Mouse (Mus musculus) T-helper 17 cell (primary cell): Measurements from ENCODE around the gene Tmem106c.

ENCODE experiments used
- in situ Hi-C, 2 experiments: fragments of 300-600 bp; cut with MboI, MseI; formaldehyde crosslinking; loops; 1 replicate in 1 of 2; 2 replicates in 1 of 2; pipeline ENCODE4 v1.15.1; 2025; ENCODE audit warnings: high pct_unique_total_duplicates in 2 of 2

Gene Tmem106c

GRCm38 (mm10) chr15:97952137-97952888 lies 11.7 kb upstream of the Tmem106c start:
- in situ Hi-C loops = no loop called here

GRCm38 (mm10) chr15:97952889-97953189 lies 11.2 kb upstream of the Tmem106c start:
- in situ Hi-C loops = no loop called here

DNA sequence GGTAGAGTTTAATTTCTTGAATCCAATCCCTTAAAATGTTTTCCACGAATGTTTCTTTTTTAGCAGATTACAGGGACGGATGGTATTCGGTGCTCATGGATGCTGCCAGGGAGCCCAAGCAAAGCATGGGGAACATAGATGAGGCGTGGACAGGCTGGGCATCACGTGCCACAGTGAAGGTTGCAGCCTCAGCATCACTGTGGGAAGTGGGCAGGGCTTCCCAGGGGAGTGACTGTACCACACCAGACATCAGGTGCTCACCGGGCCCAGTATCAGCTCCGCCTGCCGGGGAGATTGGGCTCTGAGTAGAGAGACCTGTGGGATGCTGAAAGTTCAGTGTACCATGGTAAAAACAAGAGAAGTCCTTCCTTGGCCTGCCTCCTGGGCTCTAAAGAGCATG lies 9.3 kb upstream of the Tmem106c start:
- in situ Hi-C loops = no loop called here

DNA sequence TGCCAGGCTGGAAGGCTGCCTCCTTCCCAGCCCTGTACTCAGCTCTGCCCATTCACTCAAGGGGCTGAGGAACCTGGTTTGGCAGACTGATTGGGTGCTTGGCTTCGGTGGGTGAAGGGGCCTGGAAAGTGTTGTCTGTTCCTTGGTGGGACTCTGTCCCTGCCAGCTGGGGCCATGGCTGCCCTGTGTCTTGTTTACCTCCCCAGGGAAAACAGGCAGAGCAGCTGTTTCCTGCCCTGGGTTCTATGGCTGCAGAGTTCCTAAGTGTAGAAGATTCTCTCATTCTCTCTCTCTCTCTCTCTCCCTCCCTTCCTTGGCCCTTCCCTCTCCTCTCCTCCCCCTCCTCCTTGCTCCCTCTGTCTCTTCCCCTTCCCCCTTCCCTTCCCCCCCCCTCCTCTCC lies 8.7 kb upstream of the Tmem106c start:
- in situ Hi-C loops = no loop called here

- in situ Hi-C loops = no loop called here
These were observed 8.3 kb upstream of the Tmem106c start for GRCm38 (mm10) chr15:97955742-97956141.

- in situ Hi-C loops = no loop called here
These were observed 7.6 kb upstream of the Tmem106c start for GRCm38 (mm10) chr15:97956416-97956815.

- in situ Hi-C loops = loop anchor here in 1 of 2 experiments (10.0 kb wide), 1 partner anchor 109 kb away; no protein-coding TSS in a partner anchor
These were observed 541 bp upstream of the Tmem106c start for GRCm38 (mm10) chr15:97963329-97963988.

DNA sequence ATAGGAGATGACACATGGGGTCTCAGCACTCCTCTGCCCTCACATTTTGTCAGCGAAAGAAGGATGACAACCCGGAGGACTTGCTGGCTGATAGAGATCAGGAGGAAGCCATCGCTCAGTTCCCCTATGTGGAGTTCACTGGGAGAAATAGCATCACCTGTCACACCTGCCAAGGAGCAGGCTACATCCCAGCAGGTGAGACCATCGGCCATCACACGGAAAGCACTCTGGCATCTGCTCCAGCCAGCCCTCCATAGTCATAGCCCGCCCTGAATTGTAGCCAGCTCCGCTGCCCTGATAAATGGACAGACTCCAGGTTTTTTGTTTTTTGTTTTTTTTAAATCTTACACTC lies 812 bp downstream of the Tmem106c start:
- in situ Hi-C loops = loop anchor here in 1 of 2 experiments (5.0 to 10.0 kb wide), 2 partner anchors 110 to 202 kb away; partner anchors contain the start of genes Asb8 and Ccdc184

DNA sequence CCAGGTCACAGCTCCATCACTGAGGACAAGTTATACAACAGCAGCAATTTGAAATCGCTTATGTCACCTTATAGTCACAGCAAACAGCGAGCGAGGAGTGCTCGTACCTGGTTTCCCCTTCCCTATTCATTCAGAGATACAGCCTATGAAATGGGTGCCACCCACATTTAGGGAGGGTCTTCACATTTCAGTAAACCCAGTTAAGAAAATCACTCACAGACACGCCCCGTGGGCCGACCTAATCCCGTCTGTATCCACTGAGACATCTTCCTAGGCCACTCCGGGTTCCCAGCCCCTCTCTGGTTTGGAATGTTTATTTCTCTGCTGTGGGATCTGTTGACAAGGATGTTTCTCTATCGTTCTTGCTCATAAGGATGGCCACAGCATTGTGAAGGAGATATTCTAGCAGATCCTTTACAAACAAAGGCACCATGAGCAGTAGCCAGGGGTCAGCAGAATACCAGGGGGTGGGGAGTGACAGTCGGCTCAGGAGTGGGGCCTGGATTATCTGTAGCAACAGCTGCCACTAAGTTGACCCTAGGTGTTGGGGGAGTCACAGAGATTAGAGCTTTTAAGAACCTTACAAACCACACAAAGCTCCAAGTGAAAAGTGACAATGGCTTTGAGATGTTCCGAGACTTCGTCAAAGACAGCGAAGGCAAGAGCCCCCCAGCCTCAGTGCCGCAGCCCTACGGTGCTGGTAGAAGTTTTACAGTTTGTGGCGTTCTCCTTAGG lies 1.5 kb downstream of the Tmem106c start:
- in situ Hi-C loops = loop anchor here in 1 of 2 experiments (5.0 to 10.0 kb wide), 2 partner anchors 111 to 202 kb away; partner anchors contain the start of genes Asb8 and Ccdc184

DNA sequence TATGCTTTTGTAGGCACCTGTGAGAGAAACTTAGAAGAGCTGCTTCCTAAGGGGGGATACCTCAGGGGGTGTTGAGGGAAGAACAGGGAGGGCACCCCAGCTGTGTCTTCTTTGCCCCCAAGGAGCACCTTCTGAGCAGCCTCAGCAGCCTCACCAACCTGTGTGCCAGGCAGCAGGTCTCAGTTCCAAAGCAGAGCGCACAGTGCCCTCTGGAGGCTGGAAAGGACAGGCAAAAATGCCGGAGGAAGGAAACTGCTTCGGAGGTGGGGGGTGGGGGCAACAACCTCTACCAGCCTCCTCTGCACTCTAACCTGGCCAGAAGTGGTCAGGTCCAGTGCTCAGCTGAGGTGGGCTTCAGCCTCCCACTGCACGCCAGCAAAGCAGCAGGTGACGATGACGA lies 6.3 kb downstream of the Tmem106c start:
- in situ Hi-C loops = no loop called here

GRCm38 (mm10) chr15:97972580-97972979 lies 8.6 kb downstream of the Tmem106c start:
- in situ Hi-C loops = no loop called here

- in situ Hi-C loops = no loop called here
These were observed 9.4 kb downstream of the Tmem106c start for GRCm38 (mm10) chr15:97973248-97974005.

GRCm38 (mm10) chr15:97981560-97981959 lies 17.6 kb downstream of the Tmem106c start:
- in situ Hi-C loops = no loop called here

DNA sequence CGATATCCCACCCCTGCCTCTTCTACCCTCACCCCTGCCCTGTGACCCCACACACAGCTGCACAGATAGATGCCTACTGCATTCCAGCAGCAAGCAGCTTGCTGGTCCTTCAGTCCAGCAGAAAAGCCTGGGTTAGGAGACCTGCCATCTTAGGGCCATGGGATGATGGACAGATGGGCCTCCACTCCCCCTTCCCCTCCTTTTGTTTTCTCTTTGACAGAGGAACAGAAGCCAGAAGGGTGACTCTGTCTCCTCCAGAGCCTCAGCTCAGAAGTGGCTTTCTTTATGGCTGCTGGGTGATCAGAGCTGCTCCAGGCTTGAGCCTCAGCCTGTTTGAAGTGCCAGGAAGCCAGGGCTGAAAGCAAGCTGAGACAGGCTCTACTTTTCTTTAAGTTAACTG lies 25.5 kb downstream of the Tmem106c start:
- in situ Hi-C loops = no loop called here

DNA sequence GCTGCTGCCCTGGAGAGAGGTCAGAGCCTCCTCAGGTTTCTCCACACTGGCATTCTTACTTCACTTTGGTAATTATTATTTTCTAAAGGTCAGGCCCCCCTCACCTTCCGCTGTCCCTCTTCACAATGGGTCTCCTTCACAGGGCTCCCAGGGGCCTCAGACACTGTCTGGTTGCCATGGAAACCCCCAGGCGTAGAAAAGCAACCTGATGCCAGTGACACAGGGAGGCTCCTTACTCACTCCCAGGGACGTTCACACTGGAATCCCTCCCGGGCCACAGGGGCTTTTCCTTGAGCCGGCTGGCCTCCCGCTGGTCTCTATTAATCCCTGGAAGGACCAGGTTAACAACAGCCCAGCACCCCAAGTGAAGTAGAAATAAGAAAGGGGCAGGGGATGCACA lies 26.1 kb downstream of the Tmem106c start:
- in situ Hi-C loops = no loop called here

DNA sequence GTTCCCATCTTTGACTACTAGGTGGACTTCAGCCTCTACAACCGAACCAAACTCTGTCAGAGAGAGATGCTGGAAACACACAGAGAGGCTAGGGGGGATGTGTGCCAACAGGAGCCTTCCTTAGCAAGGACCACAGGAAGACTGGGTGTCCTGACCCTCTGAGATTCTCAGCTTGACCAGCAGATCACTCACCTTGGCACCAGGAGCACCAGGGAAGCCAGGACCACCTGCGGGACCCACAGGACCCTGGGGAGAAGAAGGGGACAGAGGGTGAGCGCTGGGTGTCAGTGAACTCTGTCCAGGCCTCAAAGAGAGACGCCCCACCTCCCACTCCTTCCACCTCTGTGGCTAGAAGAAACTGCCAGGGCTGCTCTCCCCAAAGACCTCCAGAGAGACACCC lies 26.7 kb downstream of the Tmem106c start:
- in situ Hi-C loops = no loop called here

GRCm38 (mm10) chr15:97991285-97991895 lies 27.4 kb downstream of the Tmem106c start:
- in situ Hi-C loops = no loop called here

DNA sequence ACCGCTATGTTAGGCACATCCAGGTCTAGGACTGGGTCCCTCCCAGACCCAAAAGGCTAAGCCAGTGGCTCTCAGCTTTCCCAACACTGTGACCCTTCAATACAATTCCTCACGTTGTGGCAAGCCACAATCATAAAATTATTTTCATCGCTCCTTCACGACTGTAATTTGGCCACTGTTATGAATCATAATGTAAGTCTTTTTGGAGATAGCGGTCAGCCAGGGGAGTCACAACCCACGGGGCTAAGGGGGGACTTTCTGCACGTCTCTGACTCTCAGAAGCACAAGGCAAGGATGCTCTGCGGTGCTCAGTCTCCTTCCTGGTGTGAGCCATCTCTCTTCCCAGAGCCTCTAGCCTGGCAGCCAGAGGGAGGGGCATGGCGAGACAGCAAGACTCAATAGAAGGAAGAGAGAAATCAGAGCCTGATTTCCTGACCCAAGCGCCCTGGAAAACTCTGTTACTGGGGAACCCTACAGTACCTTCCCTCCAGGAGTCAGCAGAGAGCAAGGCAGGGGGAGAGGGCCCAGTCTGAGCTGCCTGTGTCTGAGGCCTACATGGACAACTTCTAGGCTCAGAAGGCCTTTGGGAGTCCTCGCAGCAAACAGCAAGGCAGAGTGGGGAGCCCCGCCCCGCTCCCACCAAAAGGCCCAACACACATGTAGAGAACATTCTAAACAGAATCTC lies 28.2 kb downstream of the Tmem106c start:
- in situ Hi-C loops = no loop called here

GRCm38 (mm10) chr15:97992712-97993286 lies 28.8 kb downstream of the Tmem106c start:
- in situ Hi-C loops = no loop called here

- in situ Hi-C loops = no loop called here
These were observed 32.8 kb downstream of the Tmem106c start for GRCm38 (mm10) chr15:97996716-97997256.
